Mouse (Mus musculus): ENCODE measurements around the gene Cfap73. TPM values are rescaled to one million over a fixed set of nuclear protein-coding genes. Genes with fewer than 3 reads are reported as not detected.
A peak's percentile ranks its signal among the peaks of the same experiment; 100 is the strongest.

The Cfap73 gene
- total and polyA plus RNA-seq, 3 experiments: 0.16 TPM; not detected in 2

- Histone ChIP-seq H3K27ac (no peak overlapping the region), H3K9ac (ENCODE audit: low read depth, low read length) (no peak overlapping the region), H3K27me3 (ENCODE audit: control insufficient read depth, insufficient read depth, low read length) (no peaks in the 10 kb centered on the region), H3K4me3 (no peak overlapping the region), H3K79me2 (replicated peaks; ENCODE audit: control insufficient read depth, insufficient read depth, low read length) (no peaks in the 10 kb centered on the region), H3K36me3 (ENCODE audit: control insufficient read depth, insufficient read depth, low read length) (no peaks in the 10 kb centered on the region), H3K4me1 (ENCODE audit: control insufficient read depth, insufficient read depth, low read length) (no peaks in the 10 kb centered on the region)
- intact Hi-C loops (cut with DNase I): no loop called here
- 42% methylated on average over 5 of the region's 5 CpGs for WGBS
- no peak for DNase-seq
- no peak for TF ChIP-seq CTCF (IDR thresholded peaks at IDR 0.05)
- no peak for TF ChIP-seq POLR2A (IDR thresholded peaks at IDR 0.05; ENCODE audit: insufficient read depth, low read depth, low read length)
- TF ChIP-seq EP300 (IDR thresholded peaks at IDR 0.05; ENCODE audit: insufficient read depth, low read depth, low read length): no peak
These were observed 26.8 kb upstream of the Cfap73 start for GRCm38 (mm10) chr5:120660816-120661215.

- Histone ChIP-seq H3K27me3 (ENCODE audit: control insufficient read depth, insufficient read depth, low read length) (no peaks in the 10 kb centered on the region), H3K27ac (no peak overlapping the region), H3K4me1 (ENCODE audit: control insufficient read depth, insufficient read depth, low read length) (no peaks in the 10 kb centered on the region), H3K9ac (ENCODE audit: low read depth, low read length) (no peak overlapping the region), H3K79me2 (replicated peaks; ENCODE audit: control insufficient read depth, insufficient read depth, low read length) (no peaks in the 10 kb centered on the region), H3K4me3 (no peak overlapping the region), H3K36me3 (ENCODE audit: control insufficient read depth, insufficient read depth, low read length) (no peaks in the 10 kb centered on the region)
- peak in 1 of 2 experiments; percentile 32 for DNase-seq
- TF ChIP-seq EP300 (IDR thresholded peaks at IDR 0.05; ENCODE audit: insufficient read depth, low read depth, low read length) (no peak), POLR2A (IDR thresholded peaks at IDR 0.05; ENCODE audit: insufficient read depth, low read depth, low read length) (no peak), CTCF (IDR thresholded peaks at IDR 0.05) (no peak)
- 74% methylated on average over 12 of the region's 12 CpGs for WGBS
- intact Hi-C loops (cut with DNase I): no loop called here
These were observed 22.3 kb upstream of the Cfap73 start for GRCm38 (mm10) chr5:120656281-120656751.

GRCm38 (mm10) chr5:120653873-120654272, 19.8 kb upstream of the Cfap73 start:
- H3K4me1 ChIP-seq (ENCODE audit: control insufficient read depth, insufficient read depth, low read length): no peaks in the 10 kb centered on the region
- TF ChIP-seq CTCF (IDR thresholded peaks at IDR 0.05) (no peak), EP300 (IDR thresholded peaks at IDR 0.05; ENCODE audit: insufficient read depth, low read depth, low read length) (no peak), POLR2A (IDR thresholded peaks at IDR 0.05; ENCODE audit: insufficient read depth, low read depth, low read length) (no peak)
- intact Hi-C loops (cut with DNase I): no loop called here
- no peak for DNase-seq
- no peaks in the 10 kb centered on the region for H3K79me2 ChIP-seq (replicated peaks; ENCODE audit: control insufficient read depth, insufficient read depth, low read length)
- 92% methylated on average over 2 of the region's 2 CpGs for WGBS
- peaks cover 1% of the 10 kb centered on the region; the same call in 1 of the 2 replicates for H3K27me3 ChIP-seq (ENCODE audit: control insufficient read depth, insufficient read depth, low read length)
- no peak overlapping the region for H3K4me3 ChIP-seq
- no peaks in the 10 kb centered on the region for H3K36me3 ChIP-seq (ENCODE audit: control insufficient read depth, insufficient read depth, low read length)
- no peak overlapping the region for H3K9ac ChIP-seq (ENCODE audit: low read depth, low read length)
- H3K27ac ChIP-seq: no peak overlapping the region

DNA sequence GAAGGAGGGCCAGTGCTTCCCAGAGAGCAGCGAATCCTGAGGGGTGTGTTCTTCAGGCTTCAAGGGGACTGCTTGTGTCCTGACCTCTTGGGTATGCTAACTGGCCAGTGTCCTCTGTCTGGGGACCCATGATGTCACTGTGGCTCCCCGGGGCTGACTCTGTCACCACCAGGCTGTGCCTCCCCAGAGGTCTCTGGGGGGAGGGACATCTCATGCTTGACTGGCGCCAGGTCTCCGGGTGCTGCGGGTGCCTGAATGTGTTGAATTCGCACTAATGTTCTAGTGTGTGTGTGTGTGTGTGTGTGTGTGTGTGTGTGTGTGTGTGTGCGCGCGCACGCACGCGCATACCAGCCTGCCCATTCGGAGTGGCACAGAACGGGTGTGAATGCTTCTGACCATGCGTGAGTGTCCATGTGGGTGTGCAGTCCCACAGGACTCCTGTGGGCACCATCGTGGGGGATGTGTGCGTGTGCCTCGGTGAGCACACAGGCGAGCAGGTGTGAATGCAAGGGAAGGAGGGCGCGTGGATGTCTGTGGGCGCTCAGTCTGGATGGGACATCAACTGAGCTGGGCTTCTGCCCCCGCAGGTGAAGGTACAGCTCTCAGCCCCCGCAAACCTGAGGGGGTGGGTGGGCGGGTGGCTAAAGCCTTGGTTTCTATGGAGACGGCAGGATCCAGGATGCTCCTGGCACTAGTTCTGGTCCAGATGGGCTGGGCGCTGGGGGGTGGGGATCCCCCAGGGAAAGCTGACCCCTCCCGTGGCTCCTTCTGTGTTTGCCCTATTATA, 19.1 kb upstream of the Cfap73 start:
- WGBS: 81% methylated on average over 28 of the region's 28 CpGs

GRCm38 (mm10) chr5:120651230-120651629, 17.2 kb upstream of the Cfap73 start:
- intact Hi-C loops (cut with DNase I): no loop called here
- Histone ChIP-seq H3K36me3 (ENCODE audit: control insufficient read depth, insufficient read depth, low read length) (no peaks in the 10 kb centered on the region), H3K9ac (ENCODE audit: low read depth, low read length) (no peak overlapping the region), H3K27ac (no peak overlapping the region), H3K27me3 (ENCODE audit: control insufficient read depth, insufficient read depth, low read length) (peaks cover 4% of the 10 kb centered on the region), H3K4me3 (no peak overlapping the region), H3K79me2 (replicated peaks; ENCODE audit: control insufficient read depth, insufficient read depth, low read length) (no peaks in the 10 kb centered on the region), H3K4me1 (ENCODE audit: control insufficient read depth, insufficient read depth, low read length) (0 out of 2 replicates have a peak, but pooled peaks cover 1% of the 10 kb centered on the region)
- TF ChIP-seq POLR2A (IDR thresholded peaks at IDR 0.05; ENCODE audit: insufficient read depth, low read depth, low read length): no peak
- TF ChIP-seq CTCF (IDR thresholded peaks at IDR 0.05): no peak
- TF ChIP-seq EP300 (IDR thresholded peaks at IDR 0.05; ENCODE audit: insufficient read depth, low read depth, low read length): no peak
- 47% methylated on average over 5 of the region's 5 CpGs for WGBS
- DNase-seq: no peak

More for the DNA sequence above, 19.1 kb upstream of the Cfap73 start:
- Histone ChIP-seq H3K27ac (no peak overlapping the region), H3K36me3 (ENCODE audit: control insufficient read depth, insufficient read depth, low read length) (no peaks in the 10 kb centered on the region), H3K79me2 (replicated peaks; ENCODE audit: control insufficient read depth, insufficient read depth, low read length) (no peaks in the 10 kb centered on the region), H3K9ac (ENCODE audit: low read depth, low read length) (no peak overlapping the region), H3K4me1 (ENCODE audit: control insufficient read depth, insufficient read depth, low read length) (0 out of 2 replicates have a peak, but pooled peaks cover 1% of the 10 kb centered on the region), H3K4me3 (no peak overlapping the region), H3K27me3 (ENCODE audit: control insufficient read depth, insufficient read depth, low read length) (peaks cover 4% of the 10 kb centered on the region)
- no peak for DNase-seq
- TF ChIP-seq CTCF (IDR thresholded peaks at IDR 0.05): no peak
- no peak for TF ChIP-seq POLR2A (IDR thresholded peaks at IDR 0.05; ENCODE audit: insufficient read depth, low read depth, low read length)
- TF ChIP-seq EP300 (IDR thresholded peaks at IDR 0.05; ENCODE audit: insufficient read depth, low read depth, low read length): no peak
- intact Hi-C loops (cut with DNase I): no loop called here

DNA sequence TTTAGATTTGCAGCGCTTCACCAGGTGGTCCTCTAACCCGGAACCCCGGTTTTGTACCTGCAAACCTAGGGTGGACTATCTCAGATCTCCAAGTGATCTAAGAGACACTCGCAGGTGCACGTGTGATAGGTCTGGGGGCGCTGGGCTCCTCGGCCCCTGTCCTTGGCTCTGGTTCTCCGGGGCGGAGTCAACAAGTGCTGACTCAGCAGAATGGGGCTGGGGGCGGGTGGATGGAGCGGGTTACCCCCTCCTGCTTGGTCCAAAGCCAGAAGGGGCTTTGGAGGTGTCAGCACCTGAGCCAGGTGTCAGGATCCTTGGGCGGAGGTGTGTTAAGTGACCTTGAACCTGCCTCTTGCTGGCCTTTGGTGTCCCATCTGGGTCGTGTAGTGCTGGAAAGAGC, 15.9 kb upstream of the Cfap73 start:
- no peak overlapping the region for H3K9ac ChIP-seq (ENCODE audit: low read depth, low read length)
- DNase-seq: no peak
- no peak overlapping the region for H3K27ac ChIP-seq
- TF ChIP-seq POLR2A (IDR thresholded peaks at IDR 0.05; ENCODE audit: insufficient read depth, low read depth, low read length): no peak
- no peak for TF ChIP-seq CTCF (IDR thresholded peaks at IDR 0.05)
- no peak for TF ChIP-seq EP300 (IDR thresholded peaks at IDR 0.05; ENCODE audit: insufficient read depth, low read depth, low read length)
- H3K27me3 ChIP-seq (ENCODE audit: control insufficient read depth, insufficient read depth, low read length): peaks cover 4% of the 10 kb centered on the region
- H3K4me1 ChIP-seq (ENCODE audit: control insufficient read depth, insufficient read depth, low read length): 0 out of 2 replicates have a peak, but pooled peaks cover 1% of the 10 kb centered on the region
- WGBS: 19% methylated on average over 13 of the region's 13 CpGs
- no peak overlapping the region for H3K4me3 ChIP-seq
- H3K36me3 ChIP-seq (ENCODE audit: control insufficient read depth, insufficient read depth, low read length): no peaks in the 10 kb centered on the region
- intact Hi-C loops (cut with DNase I): no loop called here
- H3K79me2 ChIP-seq (replicated peaks; ENCODE audit: control insufficient read depth, insufficient read depth, low read length): no peaks in the 10 kb centered on the region

Measured in heart, adult 2 months (tissue).